Mouse (Mus musculus): ENCODE measurements around the gene Btbd19. TPM values are rescaled to one million over a fixed set of nuclear protein-coding genes. Genes with fewer than 3 reads are reported as not detected.

Gene Btbd19
- total RNA-seq, 1 experiment from 2014 or later: 59.0 TPM

- peak; percentile 35; the same call in 1 of the 2 replicates for ATAC-seq (ENCODE audit: extremely low read depth, insufficient number of reproducible peaks, low FRiP score, poor library complexity, severe bottlenecking)
Observed at GRCm38 (mm10) chr4:117095551-117096452, 29.7 kb downstream of the Btbd19 start, which contains the start of gene Ptch2. Ptch2 (plus strand) TSS chr4:117096075.

- ATAC-seq (ENCODE audit: extremely low read depth, insufficient number of reproducible peaks, low FRiP score, poor library complexity, severe bottlenecking): no peak
Observed at GRCm38 (mm10) chr4:117094626-117095361, 30.7 kb downstream of the Btbd19 start.

- no peak for ATAC-seq (ENCODE audit: extremely low read depth, insufficient number of reproducible peaks, low FRiP score, poor library complexity, severe bottlenecking)
Observed at GRCm38 (mm10) chr4:117090586-117090985, 34.9 kb downstream of the Btbd19 start.

- no peak for ATAC-seq (ENCODE audit: extremely low read depth, insufficient number of reproducible peaks, low FRiP score, poor library complexity, severe bottlenecking)
Observed at GRCm38 (mm10) chr4:117087948-117088640, 37.4 kb downstream of the Btbd19 start.

DNA sequence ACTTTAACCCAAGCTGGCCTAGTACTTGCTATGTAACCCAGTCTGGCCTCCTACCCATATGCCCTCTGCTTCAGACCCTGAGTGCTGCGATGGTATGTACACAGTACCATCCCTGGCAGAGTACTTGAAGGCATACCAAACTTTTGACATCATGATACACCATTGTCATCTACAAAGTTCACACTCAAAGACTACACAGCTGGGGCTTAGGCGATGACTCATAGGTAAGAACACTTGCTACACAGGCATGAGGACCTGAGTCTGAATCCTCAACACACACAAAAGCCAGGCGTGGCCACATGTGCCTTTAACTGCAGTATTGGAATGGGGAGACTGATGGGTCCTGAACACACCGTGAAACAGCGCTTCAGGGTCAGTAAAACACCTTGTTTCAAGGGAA lies 54.3 kb downstream of the Btbd19 start:
- ATAC-seq (ENCODE audit: extremely low read depth, insufficient number of reproducible peaks, low FRiP score, poor library complexity, severe bottlenecking): no peak

GRCm38 (mm10) chr4:117070624-117071023 lies 54.9 kb downstream of the Btbd19 start:
- ATAC-seq (ENCODE audit: extremely low read depth, insufficient number of reproducible peaks, low FRiP score, poor library complexity, severe bottlenecking): no peak

DNA sequence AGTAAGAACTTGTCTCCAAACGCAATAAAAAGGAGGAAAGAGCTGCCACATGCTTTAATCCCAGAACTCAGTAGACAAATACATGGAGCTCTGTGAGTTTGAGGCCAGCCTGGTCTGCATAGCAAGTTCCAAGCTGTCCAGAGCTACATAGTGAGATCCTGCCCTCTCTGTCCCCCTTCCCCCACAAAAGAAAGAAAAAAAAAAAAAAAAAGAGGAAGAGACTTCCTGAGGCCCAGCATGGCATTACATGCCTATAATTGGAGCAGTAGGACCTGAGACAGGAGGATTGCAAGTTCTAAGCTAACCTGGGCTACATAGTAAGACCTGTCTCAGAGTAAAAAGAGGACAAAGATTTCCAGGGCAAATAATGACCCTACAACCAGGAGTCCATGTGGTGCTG lies 55.9 kb downstream of the Btbd19 start:
- no peak for ATAC-seq (ENCODE audit: extremely low read depth, insufficient number of reproducible peaks, low FRiP score, poor library complexity, severe bottlenecking)

Other genes starting within 250 kb of the Btbd19 start
- 0.12 TPM in 1 of 2 replicates, not detected in the other for gene Zswim5, start 248.3 kb downstream of the Btbd19 start, total RNA-seq (2017)
- 50.2 and 63.2 TPM in 2 replicates for gene Urod, start 131.3 kb downstream of the Btbd19 start, total RNA-seq (2017)
- gene Hectd3, start 130.4 kb downstream of the Btbd19 start, total RNA-seq (2017): 41.3 and 50.8 TPM in 2 replicates
- 12.8 and 24.6 TPM in 2 replicates for gene Eif2b3, start 106.3 kb downstream of the Btbd19 start, total RNA-seq (2017)
- gene Ptch2, start 29.6 kb downstream of the Btbd19 start, total RNA-seq (2017): 0.35 TPM in 1 of 2 replicates, not detected in the other
- 0.61 TPM in 1 of 2 replicates, not detected in the other for gene Tctex1d4, start 1.1 kb upstream of the Btbd19 start, total RNA-seq (2017)
- 24.2 and 25.4 TPM in 2 replicates for gene Plk3, start 8.2 kb upstream of the Btbd19 start, total RNA-seq (2017)
- gene Rps8, start 30.5 kb upstream of the Btbd19 start, total RNA-seq (2017): 1,061 and 1,103 TPM in 2 replicates
- 0.35 TPM in 1 of 2 replicates, not detected in the other for gene Kif2c, start 56.9 kb upstream of the Btbd19 start, total RNA-seq (2017)
- not detected in 2 replicates for gene Tmem53, start 126.2 kb upstream of the Btbd19 start, total RNA-seq (2017)
- gene Armh1, start 126.4 kb upstream of the Btbd19 start, total RNA-seq (2017): not detected in 2 replicates

All from neutrophil, adult 5-6 weeks (primary cell).